Mouse (Mus musculus) kidney, postnatal 0 days (tissue): ENCODE measurements around the gene Dcdc2a. TPM values are rescaled to one million over a fixed set of nuclear protein-coding genes. Genes with fewer than 3 reads are reported as not detected.

Experiments
- ATAC-seq: fragments of 200-750 bp; cut with Nextera tagmentation; replicated peaks from 2 replicates; pipeline ENCODE4 v1.8.0; 2017; ENCODE audit warnings: low read depth, moderate number of reproducible peaks, moderate TSS enrichment, moderate library complexity; ENCODE audit not compliant: low FRiP score
- DNase-seq: peaks from one replicate; pipeline ENCODE4 v3.0.0-alpha.2; 2016; ENCODE audit warnings: low spot score
- H3K27ac ChIP-seq: fragments of 300-500 bp; sonication (generic); 2 replicates; pipeline ENCODE4 v1.5.1; 2014; ENCODE audit warnings: mild to moderate bottlenecking
- H3K27me3 ChIP-seq: fragments of 300-500 bp; sonication (generic); 2 replicates; pipeline ENCODE4 v1.6.1; 2014; ENCODE audit warnings: low read length, mixed read lengths; ENCODE audit not compliant: insufficient read depth
- H3K36me3 ChIP-seq: fragments of 300-500 bp; sonication (generic); 2 replicates; pipeline ENCODE4 v1.6.1; 2014; ENCODE audit warnings: low read length, mixed read lengths; ENCODE audit not compliant: insufficient read depth
- H3K4me1 ChIP-seq: fragments of 300-500 bp; sonication (generic); replicated peaks from 2 replicates; pipeline ENCODE4 v1.6.1; 2014; ENCODE audit warnings: antibody characterized with exemption, low read length, mixed read lengths; ENCODE audit not compliant: insufficient read depth
- H3K4me2 ChIP-seq: fragments of 300-500 bp; sonication (generic); 2 replicates; pipeline ENCODE4 v1.6.1; 2014; ENCODE audit warnings: mild to moderate bottlenecking, low read length, moderate library complexity, mixed read lengths
- H3K4me3 ChIP-seq: fragments of 300-500 bp; sonication (generic); replicated peaks from 2 replicates; pipeline ENCODE4 v1.5.1; 2014; ENCODE audit warnings: low read depth, low read length
- H3K9ac ChIP-seq: fragments of 300-500 bp; sonication (generic); 2 replicates; pipeline ENCODE4 v1.6.1; 2014; ENCODE audit warnings: low read depth, low read length
- H3K9me3 ChIP-seq: fragments of 300-500 bp; sonication (generic); replicated peaks from 2 replicates; pipeline ENCODE4 v1.6.1; 2016; ENCODE audit warnings: low read length, inconsistent platforms, mixed read lengths
- CTCF ChIP-seq: IDR thresholded peaks from 2 replicates; pipeline ENCODE4 v1.5.1; 2016; ENCODE audit warnings: antibody characterized with exemption, low read depth, mild to moderate bottlenecking, moderate library complexity
- WGBS: fragments of 180-500 bp; shearing (Covaris S2); extraction: QIAGEN DNeasy Blood & Tissue Kit; methylation state at CpG from one replicate; pipeline ENCODE4 v1.1.7; 2014; 5-methylcytosine and 5-hydroxymethylcytosine counted together
- polyA plus RNA-seq: library from polyadenylated mRNA; unstranded; fragments of >200 nt; fragmentation: Nextera tagmentation; extraction: Ambion mirVana; gene quantifications from 2 replicates; pipeline ENCODE4 v1.2.1, GENCODE M21; 2015

The Dcdc2a gene
- polyA plus RNA-seq, 1 experiment from 2014 or later: 73.7 TPM

DNA sequence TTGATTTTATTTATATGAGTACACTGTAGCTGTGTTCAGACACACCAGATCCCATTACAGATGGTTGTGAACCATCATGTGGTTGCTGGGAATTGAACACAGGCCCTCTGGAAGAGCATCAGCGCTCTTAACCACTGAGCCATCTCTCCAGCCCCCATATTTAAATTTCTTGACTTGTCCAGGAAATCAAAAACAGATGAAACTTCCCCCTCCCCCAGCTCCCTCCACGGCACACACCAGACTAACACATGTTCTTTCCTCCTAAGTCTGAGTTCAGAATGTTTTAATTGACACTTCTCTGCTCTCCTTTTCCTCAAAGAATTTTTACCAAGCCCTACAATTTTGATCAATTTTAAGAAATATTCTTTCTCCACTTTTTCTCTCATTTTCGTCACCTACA is 113.1 kb downstream of the Dcdc2a start:
- DNase-seq: no peak
- no peak for ATAC-seq
- Histone ChIP-seq H3K9me3 (no peaks in the 10 kb centered on the region), H3K36me3 (no peaks in the 10 kb centered on the region), H3K4me2 (no peak overlapping the region), H3K27me3 (no peaks in the 10 kb centered on the region), H3K4me3 (no peak overlapping the region), H3K27ac (no peak overlapping the region), H3K9ac (no peak overlapping the region), H3K4me1 (no peaks in the 10 kb centered on the region)
- 82% methylated on average over 3 of the region's 3 CpGs for WGBS
- no peak for TF ChIP-seq CTCF

GRCm38 (mm10) chr13:25177835-25178234 is 122.0 kb downstream of the Dcdc2a start:
- Histone ChIP-seq H3K36me3 (no peaks in the 10 kb centered on the region), H3K4me1 (no peaks in the 10 kb centered on the region), H3K27ac (no peak overlapping the region), H3K27me3 (no peaks in the 10 kb centered on the region), H3K4me3 (no peak overlapping the region), H3K4me2 (no peak overlapping the region), H3K9ac (no peak overlapping the region), H3K9me3 (no peaks in the 10 kb centered on the region)
- ATAC-seq: no peak
- no peak for TF ChIP-seq CTCF
- no peak for DNase-seq
- 86% methylated on average over 1 of the region's 1 CpGs for WGBS

GRCm38 (mm10) chr13:25178236-25179001 is 122.6 kb downstream of the Dcdc2a start:
- no peaks in the 10 kb centered on the region for H3K27me3 ChIP-seq
- no peak for ATAC-seq
- H3K4me3 ChIP-seq: no peak overlapping the region
- no peaks in the 10 kb centered on the region for H3K9me3 ChIP-seq
- no peaks in the 10 kb centered on the region for H3K4me1 ChIP-seq
- no peak overlapping the region for H3K4me2 ChIP-seq
- TF ChIP-seq CTCF: no peak
- WGBS: 75% methylated on average over 4 of the region's 4 CpGs
- no peak overlapping the region for H3K9ac ChIP-seq
- no peak for DNase-seq
- H3K36me3 ChIP-seq: no peaks in the 10 kb centered on the region
- H3K27ac ChIP-seq: no peak overlapping the region

DNA sequence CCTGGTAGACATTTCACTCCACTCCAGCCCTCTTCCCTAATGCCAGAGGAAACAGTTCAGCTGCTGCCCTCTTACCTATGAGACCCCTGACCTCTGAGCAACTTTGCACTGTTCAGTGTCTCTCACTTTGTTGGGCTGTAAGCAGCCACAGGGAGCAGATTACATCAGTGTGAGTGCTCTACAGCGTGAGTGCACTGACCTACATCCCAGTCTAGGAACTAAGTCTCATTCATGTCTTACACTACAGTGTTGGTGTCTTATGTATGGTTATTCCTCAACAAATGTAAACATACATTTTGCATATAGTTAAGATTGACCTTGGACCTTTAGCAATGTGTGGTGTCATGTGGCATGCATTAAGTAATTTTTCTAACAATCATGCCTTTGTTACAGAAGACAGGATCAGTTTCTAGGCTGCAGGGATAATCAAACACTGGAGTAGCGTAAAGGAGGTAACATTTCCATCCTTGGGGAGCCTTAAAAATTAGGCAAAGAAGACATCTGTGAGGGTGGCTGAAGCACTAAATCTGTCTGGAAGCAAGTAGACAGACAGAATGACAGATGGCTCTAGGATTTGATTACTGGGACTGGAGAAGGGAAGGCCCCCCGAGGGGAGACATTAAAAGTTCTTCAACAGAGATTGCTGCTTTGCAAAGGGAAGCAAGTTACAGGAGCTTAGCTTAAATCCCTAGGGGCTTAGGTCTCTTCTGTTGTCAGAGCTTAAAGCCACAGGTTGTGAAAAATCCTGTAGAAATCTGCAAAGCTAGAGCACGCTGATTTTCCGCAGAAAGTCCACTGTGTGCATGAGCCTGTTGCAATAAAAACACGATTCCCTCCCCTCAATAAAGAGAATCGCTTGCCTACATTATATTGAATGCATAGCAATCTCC is 130.9 kb downstream of the Dcdc2a start:
- no peak for TF ChIP-seq CTCF
- Histone ChIP-seq H3K36me3 (no peaks in the 10 kb centered on the region), H3K4me2 (no peak overlapping the region), H3K4me1 (no peaks in the 10 kb centered on the region), H3K4me3 (no peak overlapping the region), H3K27ac (no peak overlapping the region), H3K27me3 (no peaks in the 10 kb centered on the region), H3K9me3 (no peaks in the 10 kb centered on the region), H3K9ac (no peak overlapping the region)
- DNase-seq (no peak), ATAC-seq (no peak)
- 24% methylated on average over 7 of the region's 7 CpGs for WGBS

- H3K27ac ChIP-seq: no peak overlapping the region
- H3K4me2 ChIP-seq: no peak overlapping the region
- no peak overlapping the region for H3K9ac ChIP-seq
- WGBS: 7% methylated on average over 6 of the region's 6 CpGs
- H3K27me3 ChIP-seq: no peaks in the 10 kb centered on the region
- H3K36me3 ChIP-seq: no peaks in the 10 kb centered on the region
- peak; percentile 51 for TF ChIP-seq CTCF
- H3K9me3 ChIP-seq: no peaks in the 10 kb centered on the region
- DNase-seq (peak; percentile 59), ATAC-seq (no peak)
- no peak overlapping the region for H3K4me3 ChIP-seq
- no peaks in the 10 kb centered on the region for H3K4me1 ChIP-seq
Measured at GRCm38 (mm10) chr13:25187326-25187710, 131.5 kb downstream of the Dcdc2a start.

DNA sequence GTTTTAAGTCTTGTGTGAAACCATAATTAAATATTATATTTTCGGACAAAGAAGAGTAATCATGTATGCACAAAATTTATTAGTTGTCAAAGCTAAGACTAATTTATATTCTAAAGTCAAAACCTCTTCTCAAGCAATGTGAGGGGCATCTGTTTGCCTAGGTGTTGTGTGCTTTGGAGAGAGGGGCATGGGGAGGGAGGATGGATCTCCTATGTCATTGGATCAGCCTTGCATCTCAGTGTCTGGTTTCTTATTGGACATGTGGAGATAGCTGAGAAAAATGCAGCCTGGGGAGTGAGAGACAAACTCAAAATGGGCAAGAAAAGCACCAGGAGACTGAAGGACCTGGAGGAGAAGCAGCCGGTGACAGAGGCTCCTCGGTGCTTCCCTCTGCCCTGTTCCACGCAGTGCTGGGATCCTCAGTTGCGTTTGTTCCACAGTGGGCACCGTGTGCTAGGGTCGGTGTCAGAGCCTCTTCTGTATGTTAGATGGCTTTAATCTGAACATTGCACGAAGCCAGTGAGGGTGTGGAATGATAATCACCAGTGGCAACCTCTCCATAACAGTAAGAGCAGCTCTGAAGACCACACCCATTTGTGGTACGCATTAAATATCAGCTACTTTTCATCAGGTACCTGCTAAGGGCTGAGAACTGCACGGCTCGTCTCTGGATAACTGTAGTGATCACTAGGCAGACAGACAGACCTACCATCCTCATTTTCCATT is 133.8 kb downstream of the Dcdc2a start:
- no peak for ATAC-seq
- Histone ChIP-seq H3K36me3 (no peaks in the 10 kb centered on the region), H3K27ac (no peak overlapping the region), H3K9ac (no peak overlapping the region), H3K4me2 (no peak overlapping the region), H3K4me3 (no peak overlapping the region), H3K27me3 (no peaks in the 10 kb centered on the region), H3K9me3 (no peaks in the 10 kb centered on the region), H3K4me1 (no peaks in the 10 kb centered on the region)
- TF ChIP-seq CTCF: no peak
- WGBS: 75% methylated on average over 11 of the region's 11 CpGs
- no peak for DNase-seq
